Comparison of ENCODE assay signal across 33 mouse cellular contexts in genomic region chr9:6677225-6677718, GRCm38 (mm10).
A peak's percentile ranks its signal among the peaks of the same experiment; 100 is the strongest.
DNase-seq lines count a peak whose midpoint lies in the region; ATAC-seq lines count a peak whose summit lies in the region.
"Had no signal": no experiment of that assay in that cellular context is flagged by ENCODE, and none has a peak within 500 bp of the region (broad histone marks: within the 10 kb centered on the region; RNA-seq: fewer than 3 reads in every experiment).

No protein-coding gene starts in this region.

- H3K27me3 ChIP-seq in forebrain, embryonic 11.5 days (ENCODE audit: control insufficient read depth, insufficient read depth, low read length), result no peaks in the 10 kb centered on the region
- H3K27me3 ChIP-seq in forebrain, embryonic 10.5 days (ENCODE audit: poor library complexity, severe bottlenecking), result no peaks in the 10 kb centered on the region
- no peaks in the 10 kb centered on the region for H3K27me3 ChIP-seq in midbrain, embryonic 15.5 days (replicated peaks)
- H3K27me3 ChIP-seq in midbrain, embryonic 14.5 days (ENCODE audit: control insufficient read depth, insufficient read depth, low read length), result no peaks in the 10 kb centered on the region
- no peaks in the 10 kb centered on the region for H3K27me3 ChIP-seq in forebrain, embryonic 13.5 days
- H3K27me3 ChIP-seq in neural tube, embryonic 15.5 days (replicated peaks), result no peaks in the 10 kb centered on the region
- H3K27me3 ChIP-seq: CH12.LX; embryonic facial prominence, embryonic 13.5 days; limb, embryonic 15.5 days; liver, embryonic 13.5 days; megakaryocyte, embryonic 14.5 days had no signal

- no peak for DNase-seq in forebrain, embryonic 11.5 days (ENCODE audit: low spot score)
- no peak for DNase-seq in forebrain, embryonic 10.5 days (ENCODE audit: extremely low spot score, low spot score)
- no peak for DNase-seq in midbrain, embryonic 14.5 days
- no peak for DNase-seq in kidney, postnatal 14 days
- no peak for DNase-seq in thymus, adult 18-20 months
- DNase-seq: adrenal gland, postnatal 10 days; cerebellum, adult 18-20 months; cerebellum, postnatal 10 days; gastrocnemius, postnatal 10 days; heart, adult 11 months; heart, postnatal 36 days; kidney, adult 8-10 months; layer of hippocampus, adult 9-11 months; liver, embryonic 13.5 days; lung, adult 18-20 months; lung, postnatal 4 days; right cerebral cortex, adult 18-20 months; right cerebral cortex, postnatal 4 days; thymus, adult 2 months; thymus, postnatal 36 days had no signal

- no peaks in the 10 kb centered on the region for H3K9me3 ChIP-seq in forebrain, embryonic 11.5 days (ENCODE audit: control insufficient read depth, low read length)
- H3K9me3 ChIP-seq in forebrain, embryonic 10.5 days, result no peaks in the 10 kb centered on the region
- H3K9me3 ChIP-seq in midbrain, embryonic 15.5 days, result no peaks in the 10 kb centered on the region
- no peaks in the 10 kb centered on the region for H3K9me3 ChIP-seq in midbrain, embryonic 14.5 days (ENCODE audit: control insufficient read depth, low read length)
- H3K9me3 ChIP-seq in forebrain, embryonic 13.5 days (replicated peaks), result no peaks in the 10 kb centered on the region
- H3K9me3 ChIP-seq in neural tube, embryonic 15.5 days (replicated peaks), result no peaks in the 10 kb centered on the region
- H3K9me3 ChIP-seq: embryonic facial prominence, embryonic 13.5 days; heart, embryonic 10.5 days; limb, embryonic 10.5 days; limb, embryonic 15.5 days; liver, embryonic 13.5 days had no signal

- H3K27ac ChIP-seq in forebrain, embryonic 11.5 days (ENCODE audit: low read depth, low read length), result no peak overlapping the region
- H3K27ac ChIP-seq in forebrain, embryonic 10.5 days, result no peak overlapping the region
- H3K27ac ChIP-seq in midbrain, embryonic 15.5 days, result no peak overlapping the region
- H3K27ac ChIP-seq in midbrain, embryonic 14.5 days (replicated peaks; ENCODE audit: low read depth, low read length), result no peak overlapping the region
- no peak overlapping the region for H3K27ac ChIP-seq in forebrain, embryonic 13.5 days
- no peak overlapping the region for H3K27ac ChIP-seq in neural tube, embryonic 15.5 days (replicated peaks)
- H3K27ac ChIP-seq: embryonic facial prominence, embryonic 13.5 days; heart, embryonic 10.5 days; kidney, postnatal 0 days; limb, embryonic 10.5 days; limb, embryonic 15.5 days; liver, embryonic 13.5 days; stomach, postnatal 0 days had no signal

- no peaks in the 10 kb centered on the region for H3K4me1 ChIP-seq in forebrain, embryonic 11.5 days (replicated peaks; ENCODE audit: control insufficient read depth, insufficient read depth, low read length)
- H3K4me1 ChIP-seq in forebrain, embryonic 10.5 days, result no peaks in the 10 kb centered on the region
- no peaks in the 10 kb centered on the region for H3K4me1 ChIP-seq in midbrain, embryonic 15.5 days
- no peaks in the 10 kb centered on the region for H3K4me1 ChIP-seq in midbrain, embryonic 14.5 days (ENCODE audit: control insufficient read depth, insufficient read depth, low read length)
- H3K4me1 ChIP-seq in forebrain, embryonic 13.5 days, result no peaks in the 10 kb centered on the region
- H3K4me1 ChIP-seq in neural tube, embryonic 15.5 days, result no peaks in the 10 kb centered on the region
- H3K4me1 ChIP-seq: embryonic facial prominence, embryonic 13.5 days; heart, embryonic 10.5 days; limb, embryonic 10.5 days; limb, embryonic 15.5 days; liver, embryonic 13.5 days; megakaryocyte, embryonic 14.5 days had no signal

- no peaks in the 10 kb centered on the region for H3K36me3 ChIP-seq in forebrain, embryonic 11.5 days (ENCODE audit: control insufficient read depth, insufficient read depth, low read length)
- no peaks in the 10 kb centered on the region for H3K36me3 ChIP-seq in forebrain, embryonic 10.5 days (replicated peaks)
- no peaks in the 10 kb centered on the region for H3K36me3 ChIP-seq in midbrain, embryonic 15.5 days (replicated peaks)
- H3K36me3 ChIP-seq in midbrain, embryonic 14.5 days (ENCODE audit: control insufficient read depth, insufficient read depth, low read length), result no peaks in the 10 kb centered on the region
- H3K36me3 ChIP-seq in forebrain, embryonic 13.5 days (ENCODE audit: poor library complexity, severe bottlenecking), result no peaks in the 10 kb centered on the region
- no peaks in the 10 kb centered on the region for H3K36me3 ChIP-seq in neural tube, embryonic 15.5 days
- H3K36me3 ChIP-seq: embryonic facial prominence, embryonic 13.5 days; heart, embryonic 10.5 days; limb, embryonic 10.5 days; limb, embryonic 15.5 days; liver, embryonic 13.5 days had no signal

- WGBS in forebrain, embryonic 11.5 days, result 53% methylated on average over 3 of the region's 3 CpGs
- 66% methylated on average over 3 of the region's 3 CpGs for WGBS in forebrain, embryonic 10.5 days
- 63% methylated on average over 3 of the region's 3 CpGs for WGBS in midbrain, embryonic 15.5 days
- WGBS in midbrain, embryonic 14.5 days, result 72% methylated on average over 3 of the region's 3 CpGs
- 32% methylated on average over 3 of the region's 3 CpGs for WGBS in forebrain, embryonic 13.5 days
- WGBS in neural tube, embryonic 15.5 days, result 41% methylated on average over 3 of the region's 3 CpGs

- H3K9ac ChIP-seq in forebrain, embryonic 11.5 days (ENCODE audit: low read length), result no peak overlapping the region
- H3K9ac ChIP-seq in midbrain, embryonic 15.5 days, result no peak overlapping the region
- H3K9ac ChIP-seq in midbrain, embryonic 14.5 days (replicated peaks; ENCODE audit: low read length), result no peak overlapping the region
- no peak overlapping the region for H3K9ac ChIP-seq in forebrain, embryonic 13.5 days
- H3K9ac ChIP-seq in neural tube, embryonic 15.5 days (replicated peaks), result no peak overlapping the region
- H3K9ac ChIP-seq: embryonic facial prominence, embryonic 13.5 days; limb, embryonic 15.5 days; liver, embryonic 13.5 days had no signal

- ATAC-seq in forebrain, embryonic 11.5 days (replicated peaks; ENCODE audit: low FRiP score), result peak; percentile 58; the same call in 1 of the 2 replicates
- peak; percentile 74 for ATAC-seq in midbrain, embryonic 15.5 days (replicated peaks)
- no peak for ATAC-seq in midbrain, embryonic 14.5 days (ENCODE audit: low FRiP score, low TSS enrichment)
- peak; percentile 83 for ATAC-seq in forebrain, embryonic 13.5 days
- ATAC-seq in neural tube, embryonic 15.5 days (ENCODE audit: low FRiP score), result peak; percentile 86
- ATAC-seq: intestine, embryonic 16.5 days; lung, postnatal 0 days had no signal

- H3K4me3 ChIP-seq in forebrain, embryonic 11.5 days (ENCODE audit: low read depth, low read length), result no peak overlapping the region
- H3K4me3 ChIP-seq in forebrain, embryonic 10.5 days, result no peak overlapping the region
- H3K4me3 ChIP-seq in midbrain, embryonic 15.5 days, result no peak overlapping the region
- H3K4me3 ChIP-seq in midbrain, embryonic 14.5 days (replicated peaks; ENCODE audit: low read depth, low read length), result no peak overlapping the region
- H3K4me3 ChIP-seq in forebrain, embryonic 13.5 days, result no peak overlapping the region
- H3K4me3 ChIP-seq in neural tube, embryonic 15.5 days (replicated peaks), result no peak overlapping the region
- H3K4me3 ChIP-seq: embryonic facial prominence, embryonic 13.5 days; heart, embryonic 10.5 days; limb, embryonic 10.5 days; limb, embryonic 15.5 days; liver, embryonic 13.5 days; megakaryocyte, embryonic 14.5 days had no signal

- H3K4me2 ChIP-seq in forebrain, embryonic 11.5 days (ENCODE audit: low read depth, low read length, severe bottlenecking), result no peak overlapping the region
- no peak overlapping the region for H3K4me2 ChIP-seq in midbrain, embryonic 15.5 days
- H3K4me2 ChIP-seq in midbrain, embryonic 14.5 days (ENCODE audit: low read length), result no peak overlapping the region
- no peak overlapping the region for H3K4me2 ChIP-seq in forebrain, embryonic 13.5 days
- H3K4me2 ChIP-seq in neural tube, embryonic 15.5 days, result no peak overlapping the region
- H3K4me2 ChIP-seq: embryonic facial prominence, embryonic 13.5 days; limb, embryonic 15.5 days; liver, embryonic 13.5 days had no signal
